ENCODE assay signal across 12 mouse cellular contexts in the genomic region with DNA sequence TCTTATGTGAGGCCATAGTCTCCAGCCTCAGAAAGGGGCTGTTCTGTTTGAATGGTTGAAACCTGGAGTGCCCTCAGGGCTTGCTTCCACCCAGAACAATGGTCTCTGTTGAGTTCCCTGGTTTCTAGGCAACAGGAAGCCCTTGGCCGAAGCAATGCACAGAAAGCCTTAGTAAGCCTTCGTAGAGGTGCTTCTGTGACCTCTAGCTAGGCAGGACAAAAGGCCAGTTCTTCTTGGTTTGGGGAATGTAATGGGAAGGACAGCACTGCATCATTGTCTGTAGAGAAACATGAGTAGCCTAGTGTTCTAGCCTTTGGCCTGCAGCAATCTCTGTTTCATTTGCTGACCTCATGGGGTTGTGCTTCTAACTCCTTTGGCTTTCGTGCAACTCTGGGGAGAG.
DNase-seq lines count a peak whose midpoint lies in the region; ATAC-seq and TF ChIP-seq lines count a peak whose summit lies in the region.
"Had no signal": no experiment of that assay in that cellular context is flagged by ENCODE, and none has a peak within 500 bp of the region (broad histone marks: within the 10 kb centered on the region; RNA-seq: fewer than 3 reads in every experiment).

No protein-coding gene starts in this region.

- H3K9me3 ChIP-seq in hindbrain, postnatal 0 days (ENCODE audit: low read length) = no peaks in the 10 kb centered on the region
- H3K9me3 ChIP-seq in hindbrain, embryonic 12.5 days (replicated peaks) = no peaks in the 10 kb centered on the region
- no peaks in the 10 kb centered on the region for H3K9me3 ChIP-seq in ES-Bruce4 (replicated peaks; ENCODE audit: control insufficient read depth, insufficient read depth, low read length, poor library complexity, severe bottlenecking)

- no peak overlapping the region for H3K4me2 ChIP-seq in hindbrain, postnatal 0 days (ENCODE audit: low read depth, low read length)
- H3K4me2 ChIP-seq in hindbrain, embryonic 12.5 days (replicated peaks) = no peak overlapping the region

- no peak for DNase-seq in hindbrain, postnatal 0 days (ENCODE audit: low spot score)
- peak; percentile 79 for DNase-seq in R1 (ENCODE audit: low read depth, low spot score)
- peak; percentile 42 to 72 for DNase-seq in layer of hippocampus, adult 8-10 months (ENCODE audit: low spot score in 2 of 2)
- no peak for DNase-seq in urinary bladder, postnatal 25 days (ENCODE audit: low spot score)
- no peak for DNase-seq in gastrocnemius, postnatal 25 days
- DNase-seq in heart, adult 18-20 months = no peak
- DNase-seq: kidney, postnatal 36 days; liver had no signal

- WGBS in hindbrain, postnatal 0 days = 16% methylated on average over 3 of the region's 3 CpGs
- 14% methylated on average over 3 of the region's 3 CpGs for WGBS in hindbrain, embryonic 12.5 days

- no peaks in the 10 kb centered on the region for H3K4me1 ChIP-seq in hindbrain, postnatal 0 days (ENCODE audit: insufficient read depth, low read length)
- no peaks in the 10 kb centered on the region for H3K4me1 ChIP-seq in hindbrain, embryonic 12.5 days
- H3K4me1 ChIP-seq in ES-Bruce4 (ENCODE audit: control insufficient read depth, insufficient read depth, low read length) = no peaks in the 10 kb centered on the region

- H3K36me3 ChIP-seq in hindbrain, postnatal 0 days (ENCODE audit: insufficient read depth, low read length) = no peaks in the 10 kb centered on the region
- no peaks in the 10 kb centered on the region for H3K36me3 ChIP-seq in hindbrain, embryonic 12.5 days
- H3K36me3 ChIP-seq in ES-Bruce4 (ENCODE audit: control insufficient read depth, insufficient read depth, low read length, poor library complexity, severe bottlenecking) = no peaks in the 10 kb centered on the region

- peak; percentile 53; the same call in 1 of the 2 replicates for ATAC-seq in hindbrain, postnatal 0 days
- no peak for ATAC-seq in hindbrain, embryonic 12.5 days (ENCODE audit: low FRiP score)
- ATAC-seq: intestine, embryonic 16.5 days had no signal

- no peak overlapping the region for H3K4me3 ChIP-seq in hindbrain, postnatal 0 days (ENCODE audit: low read length)
- no peak overlapping the region for H3K4me3 ChIP-seq in hindbrain, embryonic 12.5 days
- no peak overlapping the region for H3K4me3 ChIP-seq in ES-Bruce4 (ENCODE audit: low read depth, low read length)

- TF ChIP-seq EP300 in ES-Bruce4 (IDR thresholded peaks at IDR 0.05; ENCODE audit: insufficient read depth, low read depth, low read length) = 0 out of 2 replicates have a peak, but pooled peaks have one; percentile 29

- no peak for TF ChIP-seq CTCF in hindbrain, postnatal 0 days (IDR thresholded peaks at IDR 0.05; ENCODE audit: low read depth)
- TF ChIP-seq CTCF in ES-Bruce4 (IDR thresholded peaks at IDR 0.05; ENCODE audit: low read depth, low read length) = no peak

- H3K27ac ChIP-seq in hindbrain, postnatal 0 days = no peak overlapping the region
- H3K27ac ChIP-seq in hindbrain, embryonic 12.5 days = no peak overlapping the region
- H3K27ac ChIP-seq in ES-Bruce4 (ENCODE audit: insufficient read depth, low read length) = no peak overlapping the region
- H3K27ac ChIP-seq: macrophage had no signal

- H3K27me3 ChIP-seq in hindbrain, postnatal 0 days (ENCODE audit: insufficient read depth, low read length) = no peaks in the 10 kb centered on the region
- H3K27me3 ChIP-seq in hindbrain, embryonic 12.5 days = no peaks in the 10 kb centered on the region
- H3K27me3 ChIP-seq in ES-Bruce4 (ENCODE audit: control insufficient read depth, insufficient read depth, low read length, poor library complexity, severe bottlenecking) = no peaks in the 10 kb centered on the region

- no peak for TF ChIP-seq POLR2A in ES-Bruce4 (IDR thresholded peaks at IDR 0.05; ENCODE audit: insufficient read depth, low read length)

- H3K9ac ChIP-seq in hindbrain, postnatal 0 days (replicated peaks; ENCODE audit: low read length) = no peak overlapping the region
- no peak overlapping the region for H3K9ac ChIP-seq in hindbrain, embryonic 12.5 days
- no peak overlapping the region for H3K9ac ChIP-seq in ES-Bruce4 (ENCODE audit: low read depth, poor library complexity, severe bottlenecking)

Comparison
In these comparisons a context has a peak if more than half of its experiments do, and no peak if none do; other contexts are left out.
1. DNase-seq: peak in R1 (single experiment) and layer of hippocampus, adult 8-10 months (2 of 2); none in hindbrain, postnatal 0 days (single experiment), urinary bladder, postnatal 25 days (single experiment), gastrocnemius, postnatal 25 days (single experiment) and heart, adult 18-20 months (0 of 2).